Mouse (Mus musculus) midbrain, embryonic 16.5 days (tissue): Measurements from ENCODE around the gene Pdhx. TPM values are rescaled to one million over a fixed set of nuclear protein-coding genes. Genes with fewer than 3 reads are reported as not detected.

Experiments used
- ATAC-seq: fragments of 200-750 bp; cut with Nextera tagmentation; 2 replicates; pipeline ENCODE4 v1.8.0; 2017; ENCODE audit warnings: moderate TSS enrichment
- H3K27ac ChIP-seq: fragments of 300-500 bp; sonication (generic); 2 replicates; pipeline ENCODE4 v1.5.1; 2014; ENCODE audit warnings: mild to moderate bottlenecking, low read length, mixed read lengths
- H3K27me3 ChIP-seq: fragments of 300-500 bp; sonication (generic); 2 replicates; pipeline ENCODE4 v1.6.1; 2014; ENCODE audit warnings: low read depth, low read length, mixed read lengths; ENCODE audit not compliant: control insufficient read depth, insufficient read depth
- H3K36me3 ChIP-seq: fragments of 300-500 bp; sonication (generic); 2 replicates; pipeline ENCODE4 v1.6.1; 2014; ENCODE audit warnings: mild to moderate bottlenecking, low read length, moderate library complexity, mixed read lengths; ENCODE audit not compliant: control insufficient read depth, insufficient read depth
- H3K4me1 ChIP-seq: fragments of 300-500 bp; sonication (generic); 2 replicates; pipeline ENCODE4 v1.6.1; 2014; ENCODE audit warnings: mild to moderate bottlenecking, low read length, mixed read lengths; ENCODE audit not compliant: control insufficient read depth, insufficient read depth
- H3K4me2 ChIP-seq: fragments of 300-500 bp; sonication (generic); 2 replicates; pipeline ENCODE4 v1.6.1; 2014; ENCODE audit warnings: mild to moderate bottlenecking, low read length, mixed read lengths
- H3K4me3 ChIP-seq: fragments of 300-500 bp; sonication (generic); 2 replicates; pipeline ENCODE4 v1.5.1; 2014; ENCODE audit warnings: low read depth, mild to moderate bottlenecking, low read length, moderate library complexity, mixed read lengths
- H3K9ac ChIP-seq: fragments of 300-500 bp; sonication (generic); 2 replicates; pipeline ENCODE4 v1.6.1; 2014; ENCODE audit warnings: low read depth, low read length, mixed read lengths
- H3K9me3 ChIP-seq: fragments of 300-500 bp; sonication (generic); replicated peaks from 2 replicates; pipeline ENCODE4 v1.6.1; 2014; ENCODE audit warnings: mild to moderate bottlenecking, low read length, mixed read lengths; ENCODE audit not compliant: control insufficient read depth, poor library complexity, severe bottlenecking
- WGBS: fragments of 180-500 bp; shearing (Covaris S2); extraction: QIAGEN DNeasy Blood & Tissue Kit; methylation state at CpG from one replicate; pipeline ENCODE4 v1.1.7; 2014; 5-methylcytosine and 5-hydroxymethylcytosine counted together
- polyA plus RNA-seq: library from polyadenylated mRNA; unstranded; fragments of >200 nt; fragmentation: Nextera tagmentation; extraction: Ambion mirVana; gene quantifications from 2 replicates; pipeline ENCODE4 v1.2.1, GENCODE M21; 2015

Pdhx gene
- 70.9 and 74.8 TPM in 2 replicates for polyA plus RNA-seq

- Histone ChIP-seq H3K4me1 (peaks cover 32% of the 10 kb centered on the region), H3K9ac (peak within 1 kb of the TSS; percentile 92)
- whole genome bisulfite sequencing, result under 1% methylated on average over 55 of the region's 55 CpGs
Observed at GRCm38 (mm10) chr2:103073219-103073982, at the start of gene Pdhx, which contains the start of gene Apip. TSS of gene Pdhx (minus strand) at chr2:103073513. TSS of gene Apip (plus strand) at chr2:103073675.

DNA sequence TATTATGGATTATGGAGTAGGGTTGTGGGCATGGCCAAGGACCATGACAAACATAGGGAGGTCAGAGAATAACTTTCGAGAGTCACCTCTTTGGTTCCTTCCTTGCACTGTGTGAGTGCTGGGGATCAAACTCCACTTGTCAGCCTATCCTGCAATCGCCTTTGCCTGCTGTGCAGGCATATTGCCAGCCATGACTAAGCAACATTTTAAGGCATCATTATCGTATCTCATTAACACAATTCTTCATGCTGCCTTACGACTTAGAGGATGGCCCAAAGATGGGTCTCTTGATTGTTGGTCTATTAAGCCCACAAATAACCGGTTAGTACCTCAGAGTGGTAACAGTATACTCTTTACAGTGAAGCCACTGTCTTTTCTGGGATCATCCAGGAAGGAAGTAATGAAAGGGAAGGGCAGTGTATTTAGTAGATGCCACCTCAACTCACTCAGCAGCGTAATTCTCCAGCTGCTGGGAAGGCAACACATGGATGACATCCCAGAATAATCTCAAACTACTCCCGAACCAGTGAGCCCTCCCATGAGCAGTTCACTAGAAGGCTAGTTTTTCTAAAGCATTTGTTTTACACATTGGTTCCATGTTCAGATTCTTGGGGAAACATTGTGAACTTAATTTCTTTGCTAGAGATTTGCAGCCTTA is 46.0 kb upstream of the Pdhx start:
- Histone ChIP-seq H3K4me2 (no peak overlapping the region), H3K9me3 (no peaks in the 10 kb centered on the region), H3K27ac (no peak overlapping the region), H3K4me3 (no peak overlapping the region), H3K27me3 (no peaks in the 10 kb centered on the region), H3K36me3 (no peaks in the 10 kb centered on the region), H3K9ac (no peak overlapping the region), H3K4me1 (0 out of 2 replicates have a peak, but pooled peaks cover 3% of the 10 kb centered on the region)
- ATAC-seq, result no peak
- 80% methylated on average over 7 of the region's 7 CpGs for WGBS

More at GRCm38 (mm10) chr2:103073219-103073982, at the start of gene Pdhx, which contains the start of gene Apip:
- H3K36me3 ChIP-seq, result no peaks in the 10 kb centered on the region
- H3K9me3 ChIP-seq, result no peaks in the 10 kb centered on the region
- H3K27ac ChIP-seq, result peak within 1 kb of the TSS; percentile 85
- H3K27me3 ChIP-seq, result no peaks in the 10 kb centered on the region
- H3K4me3 ChIP-seq, result peak within 1 kb of the TSS; percentile 82
- H3K4me2 ChIP-seq, result peak within 1 kb of the TSS; percentile 75
- ATAC-seq, result peak; percentile 100

- Histone ChIP-seq H3K9me3 (no peaks in the 10 kb centered on the region), H3K27me3 (no peaks in the 10 kb centered on the region), H3K36me3 (no peaks in the 10 kb centered on the region), H3K4me1 (0 out of 2 replicates have a peak, but pooled peaks cover 3% of the 10 kb centered on the region), H3K9ac (no peak overlapping the region), H3K4me3 (no peak overlapping the region), H3K4me2 (no peak overlapping the region), H3K27ac (peak overlapping the region; percentile 13; the same call in 1 of the 2 replicates)
- 0 out of 2 replicates have a peak, but pooled peaks have one; percentile 56 for ATAC-seq
- whole genome bisulfite sequencing, result 48% methylated on average over 6 of the region's 6 CpGs
Observed at GRCm38 (mm10) chr2:103118324-103119196, 45.2 kb upstream of the Pdhx start.

- Histone ChIP-seq H3K36me3 (no peaks in the 10 kb centered on the region), H3K27ac (no peak overlapping the region), H3K9me3 (no peaks in the 10 kb centered on the region), H3K4me1 (0 out of 2 replicates have a peak, but pooled peaks cover 3% of the 10 kb centered on the region), H3K4me3 (no peak overlapping the region), H3K9ac (no peak overlapping the region), H3K27me3 (no peaks in the 10 kb centered on the region), H3K4me2 (no peak overlapping the region)
- 85% methylated on average over 5 of the region's 5 CpGs for WGBS
- ATAC-seq, result no peak
Observed at GRCm38 (mm10) chr2:103117212-103117611, 43.9 kb upstream of the Pdhx start.

DNA sequence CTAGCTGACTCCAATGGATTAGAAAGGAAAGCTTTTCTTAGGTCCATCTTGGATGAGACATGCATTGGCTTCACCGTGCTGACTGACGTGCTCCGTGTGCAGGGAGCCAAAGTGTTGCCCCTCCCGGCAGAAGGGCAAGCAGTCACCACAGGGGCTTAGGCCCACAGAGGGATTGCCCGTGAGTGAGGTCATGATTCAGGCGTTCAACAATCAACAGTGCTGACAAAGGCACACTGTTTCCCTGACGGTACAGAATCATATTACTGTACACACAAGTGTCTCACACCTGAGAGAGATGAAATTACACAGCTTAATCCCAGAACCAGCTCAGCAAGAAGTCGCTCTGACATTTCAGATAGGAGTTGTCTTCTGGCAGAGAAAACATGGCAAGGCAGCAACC is 38.4 kb upstream of the Pdhx start:
- WGBS, result 64% methylated on average over 8 of the region's 8 CpGs
- no peak for ATAC-seq
- Histone ChIP-seq H3K9me3 (no peaks in the 10 kb centered on the region), H3K4me3 (no peak overlapping the region), H3K27me3 (no peaks in the 10 kb centered on the region), H3K27ac (no peak overlapping the region), H3K9ac (no peak overlapping the region), H3K4me1 (no peaks in the 10 kb centered on the region), H3K4me2 (no peak overlapping the region), H3K36me3 (no peaks in the 10 kb centered on the region)

DNA sequence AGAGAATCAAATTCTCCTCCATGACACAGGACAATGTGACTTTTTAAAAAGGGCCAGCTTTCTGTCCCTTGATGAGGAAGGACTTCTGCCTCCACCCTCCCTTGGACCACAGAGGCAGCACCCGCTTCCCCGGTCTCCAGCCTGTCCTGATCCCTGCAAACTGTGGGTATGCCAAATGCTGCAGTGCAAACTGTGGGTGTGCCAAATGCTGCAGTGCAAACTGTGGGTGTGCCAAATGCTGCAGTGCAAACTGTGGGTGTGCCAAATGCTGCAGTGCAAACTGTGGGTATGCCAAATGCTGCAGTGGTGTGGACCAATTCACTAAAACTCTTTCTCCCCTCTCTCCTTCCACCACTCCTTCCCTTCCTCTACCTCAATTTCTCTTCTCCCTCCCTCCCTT is 32.9 kb upstream of the Pdhx start:
- H3K4me2 ChIP-seq, result no peak overlapping the region
- H3K9me3 ChIP-seq, result no peaks in the 10 kb centered on the region
- no peak overlapping the region for H3K9ac ChIP-seq
- H3K4me1 ChIP-seq, result no peaks in the 10 kb centered on the region
- WGBS, result 98% methylated on average over 2 of the region's 2 CpGs
- no peaks in the 10 kb centered on the region for H3K36me3 ChIP-seq
- no peak overlapping the region for H3K27ac ChIP-seq
- no peak for ATAC-seq
- no peak overlapping the region for H3K4me3 ChIP-seq
- H3K27me3 ChIP-seq, result no peaks in the 10 kb centered on the region

DNA sequence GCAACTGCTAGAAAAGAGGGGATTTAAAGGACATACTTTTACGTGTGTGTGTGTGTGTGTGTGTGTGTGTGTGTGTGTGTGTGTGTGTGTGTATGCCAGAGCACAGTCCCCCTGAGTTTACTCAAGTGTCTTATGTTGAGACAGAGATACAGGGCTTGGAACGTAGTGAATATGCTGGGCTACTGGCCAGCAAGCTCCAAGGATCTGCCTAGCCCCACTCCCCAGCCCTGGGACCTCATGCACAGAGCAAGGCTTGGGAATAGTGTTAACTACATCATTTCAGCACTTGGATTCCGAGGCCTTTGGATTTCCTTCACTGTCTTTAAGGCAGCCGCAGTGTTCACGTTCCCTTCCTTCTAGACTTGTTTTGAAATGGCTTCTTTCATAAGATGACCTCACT is 29.3 kb upstream of the Pdhx start:
- no peak overlapping the region for H3K27ac ChIP-seq
- no peaks in the 10 kb centered on the region for H3K9me3 ChIP-seq
- no peaks in the 10 kb centered on the region for H3K27me3 ChIP-seq
- no peaks in the 10 kb centered on the region for H3K4me1 ChIP-seq
- ATAC-seq, result no peak
- no peak overlapping the region for H3K9ac ChIP-seq
- H3K4me3 ChIP-seq, result no peak overlapping the region
- no peaks in the 10 kb centered on the region for H3K36me3 ChIP-seq
- H3K4me2 ChIP-seq, result no peak overlapping the region
- 83% methylated on average over 5 of the region's 5 CpGs for WGBS

- H3K9me3 ChIP-seq, result no peaks in the 10 kb centered on the region
- WGBS, result 36% methylated on average over 6 of the region's 6 CpGs
Observed at GRCm38 (mm10) chr2:103089521-103089920, 16.2 kb upstream of the Pdhx start.

More at GRCm38 (mm10) chr2:103089521-103089920, 16.2 kb upstream of the Pdhx start:
- no peak overlapping the region for H3K4me2 ChIP-seq
- H3K4me1 ChIP-seq, result no peaks in the 10 kb centered on the region
- no peak overlapping the region for H3K9ac ChIP-seq
- H3K27ac ChIP-seq, result no peak overlapping the region
- no peaks in the 10 kb centered on the region for H3K27me3 ChIP-seq
- ATAC-seq, result no peak
- H3K36me3 ChIP-seq, result peaks cover 10% of the 10 kb centered on the region
- H3K4me3 ChIP-seq, result no peak overlapping the region
